Mouse (Mus musculus) ovary, postnatal 36 days (tissue): ENCODE measurements around the gene Ighmbp2.

Experiments used
- DNase-seq: peaks from one replicate; pipeline ENCODE4 v3.0.0; 2022; ENCODE audit warnings: low spot score, mixed read lengths

Gene Ighmbp2

GRCm38 (mm10) chr19:3282572-3283467 lies at the start of gene Ighmbp2, which contains the start of gene Mrpl21:
Ighmbp2 (minus strand) TSS chr19:3283017.
Mrpl21 (plus strand) TSS chr19:3282901.
- DNase-seq, result peak; percentile 90

DNA sequence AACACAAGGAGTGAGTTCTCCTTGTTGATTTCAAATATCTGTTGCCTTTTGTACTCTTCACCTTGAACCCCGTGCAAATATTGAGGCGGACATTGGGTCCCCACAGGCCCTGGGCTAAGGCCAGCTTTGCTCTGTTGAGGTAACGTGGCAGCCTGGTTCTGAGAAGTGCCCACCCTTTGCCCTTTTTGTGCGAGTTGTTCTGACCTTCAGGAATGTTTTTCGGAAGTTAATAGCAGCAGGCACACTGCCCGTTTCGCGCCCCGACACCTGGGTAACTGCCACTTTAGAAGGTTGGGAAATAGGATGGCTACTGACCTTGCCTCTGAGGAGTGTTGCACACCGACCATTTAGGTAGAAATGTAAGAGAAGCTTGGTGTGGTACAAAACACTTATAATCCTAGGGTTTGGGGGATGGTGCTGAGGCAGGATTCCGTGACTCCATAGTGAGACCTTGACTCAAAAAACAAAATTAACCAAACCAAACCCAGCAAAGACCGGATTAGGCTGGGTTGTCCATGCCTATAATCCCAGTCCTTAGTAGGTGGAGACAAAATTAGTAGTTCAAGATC lies 43.7 kb upstream of the Ighmbp2 start:
- DNase-seq, result no peak

- no peak for DNase-seq
These were observed 43.1 kb upstream of the Ighmbp2 start for GRCm38 (mm10) chr19:3325771-3326478.

DNA sequence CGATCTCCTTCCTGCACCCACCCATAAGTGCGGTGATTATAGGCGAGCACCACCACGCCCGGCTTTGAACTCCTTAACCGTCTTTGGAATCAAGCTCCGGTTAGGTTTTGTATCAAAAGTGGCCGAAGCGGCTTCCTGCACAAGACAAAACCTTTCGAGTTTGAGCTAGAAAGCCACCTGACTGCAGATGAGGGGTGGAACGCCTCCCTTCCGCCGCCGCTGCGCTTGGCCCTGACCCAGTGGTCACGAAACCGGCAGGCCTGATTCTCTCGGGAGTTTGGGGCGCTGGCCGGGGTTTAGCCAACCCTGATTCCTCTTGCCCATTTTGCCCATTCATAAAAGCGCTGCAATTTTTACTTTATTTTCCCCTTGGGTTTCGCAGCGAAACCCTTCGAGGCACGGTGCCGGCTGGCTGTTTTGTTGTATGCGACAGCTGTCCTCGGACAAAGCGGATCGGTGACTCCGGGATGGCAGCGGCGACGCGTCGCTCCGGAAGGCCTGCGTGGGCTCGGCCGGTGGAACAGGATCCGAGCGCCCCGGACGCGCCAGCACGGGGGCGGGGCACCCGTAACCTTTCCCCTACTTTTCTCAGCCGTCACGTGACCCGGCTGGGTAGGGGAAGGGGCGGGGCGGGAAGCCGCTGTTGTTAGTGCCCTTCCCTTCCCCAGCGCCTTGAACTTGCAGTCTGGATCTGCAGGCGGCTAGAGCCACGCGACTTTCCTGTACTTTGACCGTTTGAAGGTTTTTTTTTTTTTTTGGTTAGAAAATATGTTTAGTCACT lies 42.3 kb upstream of the Ighmbp2 start:
- peak; percentile 92 for DNase-seq

- no peak for DNase-seq
These were observed 41.5 kb upstream of the Ighmbp2 start for GRCm38 (mm10) chr19:3324271-3324811.

DNA sequence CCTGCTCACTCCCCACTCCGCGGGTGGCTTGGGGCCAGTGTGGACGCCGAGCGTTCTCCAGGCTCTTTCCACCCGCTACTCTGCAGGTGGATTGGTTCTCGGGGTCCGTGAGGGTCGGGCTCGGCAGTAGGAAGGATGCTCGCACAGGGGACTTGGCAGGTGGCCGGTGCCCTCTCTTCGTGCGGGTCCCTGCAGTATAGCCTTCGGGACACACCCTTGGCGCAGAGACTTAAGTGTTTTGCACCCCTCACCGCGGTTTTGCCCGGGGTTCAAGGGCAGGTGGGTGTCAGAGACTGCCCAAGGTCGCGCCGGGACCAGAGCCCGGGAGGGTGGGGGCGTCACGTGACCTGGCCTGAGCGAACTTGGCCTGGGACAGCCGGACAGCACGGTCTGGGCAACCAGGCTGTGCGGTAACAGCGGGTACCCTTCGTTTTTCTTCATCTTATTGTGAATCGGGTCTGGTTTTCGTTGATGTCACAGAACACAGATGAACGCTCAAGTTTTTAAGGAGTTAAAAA lies 41.0 kb upstream of the Ighmbp2 start:
- peak; percentile 82 for DNase-seq

GRCm38 (mm10) chr19:3323201-3323621 lies 40.4 kb upstream of the Ighmbp2 start:
- peak; percentile 91 for DNase-seq

- peak; percentile 59 for DNase-seq
These were observed 39.6 kb upstream of the Ighmbp2 start, which contains the start of gene Cpt1a for GRCm38 (mm10) chr19:3322261-3322969. Cpt1a (plus strand) TSS chr19:3322334.

DNA sequence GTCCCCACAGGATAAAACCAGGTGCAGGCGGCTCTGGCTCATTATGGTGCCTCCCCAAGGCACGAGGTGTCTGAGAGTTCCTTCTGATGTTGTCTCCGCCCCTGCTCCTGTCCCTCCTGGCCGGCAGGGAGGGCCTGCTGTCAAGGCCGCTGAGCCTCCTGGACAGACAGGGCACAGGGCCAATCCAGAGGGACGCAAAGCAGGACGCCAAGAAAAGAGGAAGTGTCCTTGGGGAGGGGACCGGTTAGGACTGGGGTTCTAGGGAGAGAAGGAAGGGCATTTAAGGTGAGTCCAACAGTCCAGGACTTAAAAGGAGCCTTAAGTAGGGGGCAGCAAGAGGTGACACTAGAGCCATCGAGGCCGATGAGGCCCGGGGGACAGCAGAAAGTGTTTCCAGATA lies 38.8 kb upstream of the Ighmbp2 start:
- peak; percentile 78 for DNase-seq

GRCm38 (mm10) chr19:3320801-3321200 lies 38.0 kb upstream of the Ighmbp2 start:
- DNase-seq, result no peak

DNA sequence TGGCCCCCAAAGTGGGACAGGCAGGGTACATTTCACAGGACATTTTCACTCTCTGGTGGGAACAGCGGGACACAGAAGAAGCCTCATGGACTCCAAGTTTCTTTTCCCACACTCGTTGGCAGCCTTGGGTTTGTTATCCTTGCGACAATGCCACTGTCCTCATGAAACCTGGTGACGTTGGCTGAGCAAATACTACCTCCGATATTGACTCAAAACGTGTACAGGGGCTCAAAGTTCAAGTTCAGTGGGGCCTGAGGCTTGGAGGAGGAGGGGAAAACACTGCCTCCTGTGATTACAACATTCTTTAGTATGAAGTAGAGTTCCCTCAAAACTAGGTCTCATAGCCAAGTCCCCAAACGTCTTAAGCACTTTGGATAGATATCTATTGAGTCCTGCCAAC lies 37.3 kb upstream of the Ighmbp2 start:
- DNase-seq, result no peak

DNA sequence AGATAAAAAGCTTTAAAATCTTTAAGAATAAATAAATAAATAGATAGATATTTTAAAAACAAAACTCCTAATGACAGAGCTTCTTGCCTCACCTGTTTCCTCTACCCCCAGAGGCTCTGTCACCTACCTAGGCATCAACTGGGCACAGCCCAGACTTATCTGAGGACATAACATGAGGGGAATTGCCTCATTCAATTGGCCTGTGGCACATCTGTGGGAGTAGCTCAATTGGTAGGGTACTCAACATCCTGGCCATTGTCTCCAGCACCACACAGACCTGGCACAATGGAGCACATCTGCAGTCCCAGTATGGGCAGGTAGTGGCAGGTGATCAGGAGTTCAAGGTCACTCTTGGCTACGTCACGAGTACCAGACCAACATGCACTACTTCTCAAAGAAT lies 36.5 kb upstream of the Ighmbp2 start:
- DNase-seq, result no peak

- no peak for DNase-seq
These were observed 24.5 kb upstream of the Ighmbp2 start for GRCm38 (mm10) chr19:3307175-3307949.

DNA sequence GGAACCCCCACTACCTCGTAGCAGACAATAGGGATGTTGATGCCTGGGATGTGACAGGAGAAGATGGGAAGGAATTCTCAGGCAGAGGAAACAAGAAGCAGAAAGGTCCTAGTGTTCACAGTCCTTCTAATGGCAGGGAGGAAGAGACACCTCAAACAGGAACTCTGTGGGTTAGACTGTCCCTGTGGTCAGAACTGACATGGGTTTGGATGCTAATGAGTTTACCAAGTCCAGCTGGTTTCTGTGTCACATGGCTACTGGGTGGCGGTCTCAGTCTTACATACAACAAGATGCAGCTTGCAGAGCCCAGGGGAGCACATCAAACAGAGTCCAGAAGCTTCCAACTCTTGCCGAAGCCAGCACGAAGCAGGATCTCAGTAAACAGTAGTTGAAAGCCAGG lies 21.2 kb upstream of the Ighmbp2 start:
- no peak for DNase-seq

- DNase-seq, result no peak
These were observed 15.0 kb upstream of the Ighmbp2 start for GRCm38 (mm10) chr19:3297775-3298174.

- DNase-seq, result no peak
These were observed 14.2 kb upstream of the Ighmbp2 start for GRCm38 (mm10) chr19:3297034-3297433.

- no peak for DNase-seq
These were observed 12.4 kb upstream of the Ighmbp2 start for GRCm38 (mm10) chr19:3295245-3295644.

DNA sequence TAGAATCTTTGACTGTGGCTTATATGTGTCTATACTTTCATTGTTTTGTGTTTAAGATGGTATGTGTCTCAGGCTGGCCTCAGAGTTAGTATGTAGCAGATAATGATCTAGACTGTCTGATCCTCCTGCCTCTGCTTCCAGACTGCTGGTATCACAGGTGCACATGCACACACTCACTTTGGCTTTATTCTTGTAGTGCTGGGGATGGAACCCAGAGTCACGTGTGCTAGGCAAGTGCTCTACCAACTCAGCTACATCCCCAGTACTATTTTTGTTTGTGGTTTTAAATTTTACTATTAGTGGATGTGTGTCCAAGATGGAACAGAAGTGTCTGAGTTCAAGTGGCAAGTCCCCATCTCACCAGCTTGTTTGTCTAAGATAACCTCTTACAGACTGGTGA lies 10.2 kb upstream of the Ighmbp2 start:
- no peak for DNase-seq

GRCm38 (mm10) chr19:3292028-3292427 lies 9.2 kb upstream of the Ighmbp2 start:
- DNase-seq, result peak; percentile 62

- no peak for DNase-seq
These were observed 6.2 kb upstream of the Ighmbp2 start for GRCm38 (mm10) chr19:3289006-3289405.
